Mouse (Mus musculus) limb, embryonic 12.5 days (tissue): ENCODE data around the gene Otol1. TPM values are rescaled to one million over a fixed set of nuclear protein-coding genes. Genes with fewer than 3 reads are reported as not detected.

Experiments
- ATAC-seq: fragments of 200-750 bp; cut with Nextera tagmentation; 2 replicates; pipeline ENCODE4 v1.8.0; 2017; ENCODE audit warnings: low read depth, moderate TSS enrichment; ENCODE audit not compliant: insufficient number of reproducible peaks, insufficient read depth, low FRiP score, low TSS enrichment
- H3K27ac ChIP-seq: fragments of 300-500 bp; sonication (generic); 2 replicates; pipeline ENCODE4 v1.5.1; 2016; ENCODE audit warnings: mild to moderate bottlenecking, moderate library complexity
- H3K27me3 ChIP-seq: fragments of 300-500 bp; sonication (generic); 2 replicates; pipeline ENCODE4 v1.6.1; 2016; ENCODE audit warnings: mild to moderate bottlenecking, moderate library complexity
- H3K36me3 ChIP-seq: fragments of 300-500 bp; sonication (generic); 2 replicates; pipeline ENCODE4 v1.6.1; 2016; ENCODE audit warnings: mild to moderate bottlenecking, moderate library complexity
- H3K4me1 ChIP-seq: fragments of 300-500 bp; sonication (generic); replicated peaks from 2 replicates; pipeline ENCODE4 v1.6.1; 2016
- H3K4me2 ChIP-seq: fragments of 300-500 bp; sonication (generic); 2 replicates; pipeline ENCODE4 v1.6.1; 2016; ENCODE audit warnings: mild to moderate bottlenecking, moderate library complexity
- H3K4me3 ChIP-seq: fragments of 300-500 bp; sonication (generic); replicated peaks from 2 replicates; pipeline ENCODE4 v1.5.1; 2016; ENCODE audit warnings: mild to moderate bottlenecking
- H3K9ac ChIP-seq: fragments of 300-500 bp; sonication (generic); replicated peaks from 2 replicates; pipeline ENCODE4 v1.6.1; 2016; ENCODE audit warnings: mild to moderate bottlenecking, moderate library complexity
- H3K9me3 ChIP-seq: fragments of 300-500 bp; sonication (generic); 2 replicates; pipeline ENCODE4 v1.6.1; 2016; ENCODE audit warnings: mild to moderate bottlenecking, moderate library complexity
- WGBS: fragments of 180-500 bp; shearing (Covaris S2); methylation state at CpG from one replicate; pipeline ENCODE4 v1.1.7; 2016; 5-methylcytosine and 5-hydroxymethylcytosine counted together
- polyA plus RNA-seq: library from polyadenylated mRNA; unstranded; fragments of >200 nt; fragmentation: Nextera tagmentation; extraction: Ambion mirVana; gene quantifications from 2 replicates; pipeline ENCODE4 v1.2.1, GENCODE M21; 2016

The Otol1 gene
- polyA plus RNA-seq, 1 experiment from 2014 or later = not detected

- H3K27ac ChIP-seq = no peak overlapping the region
- ATAC-seq = no peak
- H3K27me3 ChIP-seq = no peaks in the 10 kb centered on the region
- H3K9me3 ChIP-seq = no peaks in the 10 kb centered on the region
- no peaks in the 10 kb centered on the region for H3K4me1 ChIP-seq
- no peak overlapping the region for H3K9ac ChIP-seq
- no peak overlapping the region for H3K4me2 ChIP-seq
- no peaks in the 10 kb centered on the region for H3K36me3 ChIP-seq
- 40% methylated on average over 4 of the region's 4 CpGs for WGBS
- H3K4me3 ChIP-seq = no peak overlapping the region
These were observed 28.2 kb downstream of the Otol1 start for GRCm38 (mm10) chr3:70035593-70035992.

Other genes with a start within 250 kb of the Otol1 start
- gene Sptssb, start 147.7 kb upstream of the Otol1 start, polyA plus RNA-seq = 0.19 TPM in 1 of 2 replicates, not detected in the other